Mouse (Mus musculus): Measurements from ENCODE around the gene Cdyl. TPM values are rescaled to one million over a fixed set of nuclear protein-coding genes. Genes with fewer than 3 reads are reported as not detected.
"Not testable (repeated sequence)": the region's sequence is repeated elsewhere in the genome, so short reads cannot be mapped to it uniquely, and the experiment has no call there.

Gene Cdyl
- total RNA-seq, 2 experiments from 2014 or later: 15.0 to 18.4 TPM

DNA sequence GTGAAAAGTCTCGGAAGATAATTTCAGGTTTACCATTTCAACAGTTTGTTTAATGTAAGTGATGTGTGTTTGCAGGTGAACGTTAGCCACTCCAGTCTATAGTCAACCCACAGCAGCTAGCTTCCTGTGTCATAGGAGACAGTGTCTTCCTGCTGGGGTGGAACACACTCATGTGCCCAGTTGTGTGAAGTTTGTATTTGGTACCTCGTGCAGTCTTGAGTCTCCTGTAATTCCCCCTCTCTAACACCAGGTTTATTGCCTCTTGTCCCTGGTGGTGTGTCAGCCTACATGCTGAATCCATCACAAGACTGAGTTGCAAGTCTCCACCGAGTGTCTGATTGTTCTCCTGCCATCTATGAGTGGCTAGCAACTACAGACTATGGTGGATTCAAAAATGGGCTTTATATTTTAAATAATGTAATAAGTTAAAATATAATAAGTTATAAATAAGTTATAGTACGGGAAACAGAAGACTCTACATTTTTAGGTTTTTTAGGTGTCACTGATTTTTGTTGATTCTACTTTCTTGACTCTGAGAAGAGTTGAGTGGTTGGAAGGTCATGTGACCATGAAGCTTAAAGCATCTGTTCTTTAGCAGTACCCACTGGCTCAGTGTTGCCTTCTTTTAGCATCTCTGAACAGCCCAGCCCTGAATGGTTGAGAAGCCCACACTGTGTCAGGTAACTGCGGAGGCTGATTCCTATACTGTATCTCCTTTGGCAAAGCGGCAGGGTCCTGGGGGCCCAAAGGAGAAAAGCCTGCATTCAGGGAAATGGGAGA lies 153.9 kb downstream of the Cdyl start:
- intact Hi-C loops (cut with DNase I): no loop called here
- no peak for DNase-seq (ENCODE audit: low spot score in 2 of 2)

DNA sequence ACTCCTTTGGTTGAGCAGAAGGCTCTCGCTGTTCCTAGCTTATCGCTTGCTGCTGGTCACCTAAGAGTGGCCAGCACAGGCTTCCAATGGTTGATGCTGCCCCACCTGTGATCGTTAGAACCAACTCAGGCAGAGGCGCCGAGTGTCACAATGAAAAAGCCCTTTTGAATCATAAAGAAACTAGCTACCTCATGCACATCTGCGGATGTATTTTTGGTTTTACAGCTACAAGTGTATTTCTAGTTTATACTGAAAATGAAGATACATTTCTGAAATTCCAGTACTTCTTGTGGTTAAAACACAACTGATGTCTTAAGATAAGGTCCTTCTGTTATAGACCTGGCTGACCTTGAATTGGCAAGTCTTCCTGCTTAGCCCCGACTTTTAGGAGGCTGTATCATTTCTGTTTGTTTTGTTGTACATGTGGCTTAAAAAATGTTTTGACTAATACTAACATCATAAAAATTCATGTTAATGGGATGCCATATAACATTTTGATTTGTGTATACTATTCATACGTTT lies 155.6 kb downstream of the Cdyl start:
- no peak for DNase-seq (ENCODE audit: low spot score in 2 of 2)
- intact Hi-C loops (cut with DNase I): no loop called here

DNA sequence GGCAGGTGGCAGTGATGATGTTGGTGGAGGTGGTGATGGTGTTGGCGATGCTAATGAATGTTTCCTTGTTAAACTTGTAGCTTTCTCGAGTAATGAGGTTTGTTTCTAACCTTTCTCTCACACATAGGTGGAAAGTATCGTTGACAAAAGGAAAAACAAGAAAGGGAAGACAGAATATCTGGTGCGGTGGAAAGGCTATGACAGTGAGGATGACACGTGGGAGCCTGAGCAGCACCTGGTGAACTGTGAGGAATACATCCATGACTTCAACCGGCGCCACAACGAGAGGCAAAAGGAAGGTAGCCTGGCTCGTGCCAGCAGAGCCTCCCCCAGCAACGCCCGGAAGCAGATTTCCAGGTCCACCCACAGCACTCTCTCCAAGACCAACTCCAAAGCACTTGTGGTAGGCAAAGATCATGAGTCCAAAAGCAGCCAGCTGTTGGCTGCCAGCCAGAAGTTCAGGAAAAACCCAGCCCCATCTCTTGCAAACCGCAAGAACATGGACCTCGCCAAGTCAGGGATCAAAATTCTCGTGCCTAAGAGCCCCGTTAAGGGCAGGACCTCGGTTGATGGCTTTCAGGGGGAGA lies 156.2 kb downstream of the Cdyl start:
- intact Hi-C loops (cut with DNase I): no loop called here
- DNase-seq (ENCODE audit: low spot score in 2 of 2): no peak

DNA sequence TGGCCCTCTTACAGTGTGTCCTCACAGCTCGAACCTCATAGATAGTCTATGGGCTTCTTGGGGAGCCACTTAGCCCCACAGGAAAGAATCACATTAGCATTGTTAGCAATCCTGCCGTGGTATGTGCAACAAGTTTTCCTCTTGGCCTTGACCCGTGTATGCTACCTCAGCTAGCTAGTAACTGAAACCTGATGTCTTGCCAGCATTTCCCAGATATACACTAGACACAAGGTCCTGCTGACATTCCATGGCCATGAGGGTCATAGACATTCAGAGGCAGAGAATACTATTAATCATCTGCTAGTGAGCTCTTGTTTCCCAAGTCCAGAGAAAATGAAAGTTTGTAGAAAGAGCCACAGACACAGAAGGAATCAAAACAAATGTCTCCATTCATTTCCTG lies 158.0 kb downstream of the Cdyl start:
- intact Hi-C loops (cut with DNase I): no loop called here
- DNase-seq (ENCODE audit: low spot score in 2 of 2): no peak

DNA sequence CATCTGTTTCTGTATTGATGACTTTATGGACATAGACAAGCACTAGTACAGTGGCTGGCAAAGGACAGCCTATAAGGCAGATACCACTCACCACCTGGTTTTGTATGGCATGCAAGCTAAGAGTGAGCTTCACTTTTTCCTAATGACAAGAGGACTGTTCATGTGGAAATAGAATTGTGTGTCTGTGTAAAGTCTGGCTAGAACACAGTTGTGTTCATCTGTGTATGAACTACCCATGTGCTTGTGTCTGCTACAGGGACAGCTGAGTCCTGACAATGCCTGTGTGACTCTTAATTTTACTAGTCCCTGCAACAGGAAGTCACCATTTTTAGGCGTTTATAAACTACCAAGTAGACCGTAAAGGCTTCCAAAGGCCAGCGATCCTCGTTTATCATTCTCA lies 158.4 kb downstream of the Cdyl start:
- intact Hi-C loops (cut with DNase I): no loop called here
- DNase-seq (ENCODE audit: low spot score in 2 of 2): no peak

DNA sequence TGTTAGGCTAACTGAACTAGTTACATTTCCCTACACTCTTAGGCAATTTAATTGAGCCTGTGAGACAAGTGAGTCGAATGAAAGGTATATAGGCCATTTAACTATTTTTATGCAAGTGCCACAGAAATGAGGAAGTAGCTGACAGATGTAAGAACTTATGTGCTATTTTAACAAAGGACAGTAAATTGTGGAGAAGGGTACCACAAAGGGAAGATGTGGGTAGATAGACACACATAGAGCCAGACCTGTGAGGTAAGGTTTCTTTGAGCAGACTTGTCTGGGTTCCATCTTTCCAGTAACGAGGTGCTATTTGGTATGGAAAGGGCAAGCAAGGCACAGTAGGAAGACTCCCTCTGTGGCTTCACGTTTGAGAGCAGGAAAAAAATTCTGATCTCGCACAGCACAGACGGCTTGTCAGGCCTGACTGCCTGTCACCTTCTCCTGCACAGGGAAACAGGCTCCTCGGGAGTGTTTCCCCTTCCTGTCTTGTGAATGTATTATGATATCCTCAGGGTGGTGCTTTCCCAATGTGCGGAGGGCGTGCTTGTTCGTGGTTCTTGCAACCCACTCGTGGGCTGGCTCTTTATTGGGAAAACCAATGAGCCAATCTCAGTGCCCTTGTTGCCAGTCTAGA lies 162.3 kb downstream of the Cdyl start:
- intact Hi-C loops (cut with DNase I): no loop called here
- no peak for DNase-seq (ENCODE audit: low spot score in 2 of 2)

DNA sequence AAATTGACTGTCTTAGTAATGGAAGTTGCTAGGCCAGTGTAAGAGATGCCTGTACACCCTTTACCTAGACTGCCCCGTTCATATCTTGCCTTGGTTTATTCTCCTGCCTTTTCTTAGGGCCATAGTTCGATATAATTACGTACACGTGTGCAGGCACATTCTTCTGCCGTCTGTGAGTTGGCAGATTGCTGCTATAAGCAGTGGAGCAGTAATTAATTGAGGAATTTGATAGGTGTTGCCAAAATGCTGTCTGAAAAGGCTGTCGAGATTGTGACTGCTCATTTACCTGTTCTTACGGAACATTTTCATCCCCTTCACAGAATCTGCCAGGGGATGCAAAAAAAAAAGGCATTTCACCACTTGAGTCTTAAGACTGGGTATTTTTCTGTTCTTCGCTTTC lies 163.2 kb downstream of the Cdyl start:
- no peak for DNase-seq (ENCODE audit: low spot score in 2 of 2)
- intact Hi-C loops (cut with DNase I): no loop called here

DNA sequence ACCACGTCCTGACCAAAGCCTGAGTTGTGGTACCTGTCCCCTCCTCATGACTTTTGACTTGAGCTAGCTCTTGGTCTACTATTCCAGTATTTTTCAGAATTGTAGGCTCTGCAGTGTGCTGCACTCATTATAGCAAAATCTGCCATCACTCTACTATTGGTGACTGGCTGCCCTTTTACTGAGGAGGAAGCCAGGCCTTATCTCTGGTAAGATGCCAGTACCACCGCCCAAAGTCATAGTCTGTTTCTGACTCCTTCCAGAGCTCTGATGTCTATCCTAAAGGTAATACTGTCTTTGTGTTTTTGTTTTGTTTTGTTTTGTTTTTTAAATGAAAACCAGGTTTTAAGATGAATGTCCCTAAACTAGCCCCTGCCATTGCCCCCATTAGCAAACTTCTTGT lies 166.0 kb downstream of the Cdyl start:
- no peak for DNase-seq (ENCODE audit: low spot score in 2 of 2)
- intact Hi-C loops (cut with DNase I): no loop called here

DNA sequence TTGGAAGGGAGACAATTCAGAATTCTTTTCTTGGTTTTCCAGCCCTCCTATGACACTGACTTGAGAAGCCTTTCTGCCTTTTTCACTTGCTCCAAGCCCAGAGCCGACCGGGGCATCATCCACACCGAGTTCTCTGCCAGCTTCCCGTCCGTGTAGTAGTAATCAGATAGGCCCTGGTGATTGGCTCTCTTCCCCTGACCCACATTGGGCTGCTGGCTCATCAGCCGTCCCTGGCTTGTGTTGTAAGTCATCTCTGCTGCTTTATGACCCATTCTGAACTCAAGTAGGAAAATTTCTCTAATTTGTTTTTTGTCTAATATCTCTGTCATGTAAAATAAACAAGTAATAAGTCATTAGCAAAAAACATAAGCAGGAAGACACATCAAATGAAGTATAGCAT lies 173.0 kb downstream of the Cdyl start:
- no peak for DNase-seq (ENCODE audit: low spot score in 2 of 2)
- intact Hi-C loops (cut with DNase I): no loop called here

DNA sequence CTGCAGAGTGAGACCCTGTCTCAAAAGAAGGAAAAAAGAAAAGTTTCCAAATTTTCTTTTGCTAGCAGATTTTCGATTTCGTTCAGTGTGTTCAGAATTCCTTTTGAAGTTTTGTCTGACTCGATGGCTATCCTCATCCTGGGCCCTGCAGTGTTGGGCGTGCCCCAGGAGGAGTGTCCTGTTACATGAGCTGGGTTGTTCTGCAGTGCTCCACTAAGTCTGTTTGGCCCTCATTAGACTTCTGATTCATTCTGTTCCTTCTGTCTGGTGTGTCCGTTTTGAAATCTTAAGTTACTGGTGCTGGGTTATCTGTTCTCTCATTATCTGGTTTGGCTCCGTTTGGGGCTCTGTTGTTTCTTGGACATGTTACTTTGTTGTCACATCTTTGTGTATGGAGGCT lies 174.3 kb downstream of the Cdyl start:
- no peak for DNase-seq (ENCODE audit: low spot score in 2 of 2)
- intact Hi-C loops (cut with DNase I): no loop called here

DNA sequence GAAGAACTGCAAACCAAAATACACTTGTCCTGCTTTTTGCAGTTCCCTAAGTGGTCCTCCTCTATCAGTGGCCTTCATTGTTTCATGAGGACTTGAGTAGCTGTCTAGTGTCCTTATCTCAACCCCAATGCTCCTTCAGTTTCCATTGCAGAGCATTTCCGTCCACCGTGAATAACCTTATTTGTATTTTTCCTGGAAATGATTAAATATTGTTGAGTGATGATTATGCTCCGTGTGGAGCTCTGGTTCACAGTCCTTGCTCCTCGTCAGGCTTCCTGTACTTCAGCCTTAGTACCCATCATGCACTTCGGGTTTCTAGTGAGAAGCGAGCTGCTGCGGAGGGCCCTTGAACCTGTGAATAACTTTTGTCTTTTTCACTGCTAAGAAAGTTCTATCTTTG lies 176.0 kb downstream of the Cdyl start:
- intact Hi-C loops (cut with DNase I): no loop called here
- DNase-seq (ENCODE audit: low spot score in 2 of 2): no peak

DNA sequence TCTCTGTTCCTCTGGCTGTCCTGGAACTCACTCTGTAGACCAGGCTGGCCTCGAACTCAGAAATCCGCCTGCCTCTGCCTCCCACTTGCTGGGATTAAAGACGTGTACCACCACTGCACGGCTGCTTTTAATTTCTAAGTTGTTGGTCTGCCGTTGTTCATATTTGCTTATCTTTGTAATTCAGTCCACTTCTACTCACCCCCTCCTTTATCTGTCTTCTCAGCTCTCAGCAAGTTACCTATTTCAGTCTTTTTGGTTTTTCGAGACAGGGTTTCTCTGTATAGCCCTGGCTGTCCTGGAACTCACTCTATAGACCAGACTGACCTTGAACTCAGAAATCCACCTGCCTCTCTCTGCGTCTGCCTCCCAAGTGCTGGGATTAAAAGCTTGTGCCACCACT lies 176.9 kb downstream of the Cdyl start:
- intact Hi-C loops (cut with DNase I); DNase-seq (ENCODE audit: low spot score in 2 of 2): not testable (repeated sequence)

DNA sequence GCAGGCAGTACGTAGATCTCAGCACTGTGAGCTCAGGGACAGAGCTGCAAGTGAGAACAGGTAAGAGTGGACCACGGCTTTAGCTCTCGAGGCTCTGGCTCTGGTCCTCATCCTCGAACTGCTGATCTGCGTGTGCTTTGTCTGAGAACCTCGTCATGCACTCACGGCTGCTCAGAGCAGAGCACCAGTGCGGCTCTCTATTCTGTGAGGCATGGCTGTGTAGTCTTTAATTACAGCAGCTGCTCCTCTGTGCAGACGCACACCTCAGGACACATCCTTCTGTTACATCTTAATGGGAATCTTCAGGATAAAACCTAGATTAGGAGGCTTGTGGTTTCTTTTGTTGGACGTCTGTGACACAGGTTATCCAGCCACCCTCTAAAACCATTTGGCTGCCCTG lies 180.5 kb downstream of the Cdyl start:
- DNase-seq (ENCODE audit: low spot score in 2 of 2): no peak
- intact Hi-C loops (cut with DNase I): no loop called here

DNA sequence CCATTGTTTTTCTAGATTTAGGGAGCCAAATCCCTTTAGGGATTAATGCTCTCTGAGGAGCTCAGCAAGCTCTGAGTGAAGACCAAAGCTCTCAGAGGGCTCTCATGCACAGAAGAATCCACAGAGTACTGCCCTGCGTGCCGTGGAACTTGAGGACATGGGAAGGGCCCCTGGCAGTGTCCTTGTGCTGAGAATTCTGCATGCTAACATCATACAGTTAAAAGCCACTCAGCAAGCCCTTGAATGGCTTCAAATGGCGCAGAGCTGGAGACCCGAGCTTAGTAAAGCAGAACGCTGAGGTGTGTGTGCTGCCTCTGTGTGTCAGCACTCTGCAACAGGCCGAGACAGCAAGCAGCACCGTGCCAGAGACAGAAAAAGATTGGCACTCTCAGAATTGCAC lies 183.8 kb downstream of the Cdyl start:
- intact Hi-C loops (cut with DNase I): no loop called here

DNA sequence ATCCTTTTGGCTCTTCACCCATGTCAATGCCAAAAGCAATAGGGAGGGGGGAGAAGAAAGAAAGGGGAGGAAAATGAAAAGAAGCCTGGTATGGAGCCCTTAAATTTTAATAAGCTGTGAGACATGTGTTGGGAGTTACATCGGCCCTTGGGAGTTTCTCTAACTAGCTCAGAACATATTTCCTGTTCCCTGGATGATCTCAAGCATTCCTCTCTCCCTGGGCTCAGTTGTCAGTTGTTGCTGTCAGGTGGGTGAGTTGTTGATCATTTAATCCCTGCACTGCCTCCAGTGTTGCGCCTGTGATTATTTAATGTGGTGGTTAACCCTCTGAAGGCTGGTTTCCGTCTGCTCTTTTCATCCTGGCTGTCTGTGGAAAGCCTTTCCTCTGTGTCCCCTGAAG lies 185.7 kb downstream of the Cdyl start:
- intact Hi-C loops (cut with DNase I): no loop called here
- no peak for DNase-seq (ENCODE audit: low spot score in 2 of 2)

More for the DNA sequence above, 183.8 kb downstream of the Cdyl start:
- no peak for DNase-seq (ENCODE audit: low spot score in 2 of 2)

DNA sequence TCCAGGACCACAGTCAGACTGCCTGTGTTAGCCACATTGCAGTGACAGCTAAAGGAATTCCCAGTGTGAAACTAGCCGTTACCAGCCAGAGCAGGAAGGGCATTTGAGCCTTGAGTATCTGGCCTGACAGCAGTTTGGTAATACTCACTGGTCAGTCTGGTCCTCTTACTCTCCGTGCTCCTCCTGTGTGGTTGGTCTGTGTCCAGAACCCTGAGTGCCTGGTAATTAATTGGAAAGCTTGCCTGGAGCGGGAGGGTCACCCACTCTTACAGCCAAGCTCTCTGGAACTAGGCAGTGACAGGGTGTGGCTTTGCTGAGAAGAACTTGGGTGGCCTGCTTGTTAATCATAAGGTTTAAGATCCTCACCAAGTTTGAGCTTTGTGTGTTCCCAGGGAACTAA lies 189.1 kb downstream of the Cdyl start:
- no peak for DNase-seq (ENCODE audit: low spot score in 2 of 2)
- intact Hi-C loops (cut with DNase I): no loop called here

DNA sequence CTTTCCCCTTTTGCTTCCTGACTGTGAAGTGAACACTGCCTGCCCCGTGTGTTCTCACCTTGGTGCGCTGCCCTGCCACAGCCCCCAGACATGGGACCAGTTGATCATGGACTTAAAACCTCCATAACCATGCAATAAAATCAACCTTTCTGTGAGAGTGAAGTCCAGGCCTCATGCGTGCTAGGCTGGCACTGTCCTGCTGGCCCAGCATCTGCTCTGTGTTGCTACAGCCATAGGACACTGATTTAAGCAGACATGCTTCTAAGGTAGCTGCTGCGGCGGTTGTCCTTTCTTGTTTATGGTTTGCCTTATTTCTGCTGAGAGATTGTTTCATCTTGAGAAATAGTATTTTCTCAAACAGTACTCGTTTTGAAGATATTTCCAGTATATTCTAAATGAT lies 191.9 kb downstream of the Cdyl start:
- DNase-seq (ENCODE audit: low spot score in 2 of 2): no peak
- intact Hi-C loops (cut with DNase I): no loop called here

DNA sequence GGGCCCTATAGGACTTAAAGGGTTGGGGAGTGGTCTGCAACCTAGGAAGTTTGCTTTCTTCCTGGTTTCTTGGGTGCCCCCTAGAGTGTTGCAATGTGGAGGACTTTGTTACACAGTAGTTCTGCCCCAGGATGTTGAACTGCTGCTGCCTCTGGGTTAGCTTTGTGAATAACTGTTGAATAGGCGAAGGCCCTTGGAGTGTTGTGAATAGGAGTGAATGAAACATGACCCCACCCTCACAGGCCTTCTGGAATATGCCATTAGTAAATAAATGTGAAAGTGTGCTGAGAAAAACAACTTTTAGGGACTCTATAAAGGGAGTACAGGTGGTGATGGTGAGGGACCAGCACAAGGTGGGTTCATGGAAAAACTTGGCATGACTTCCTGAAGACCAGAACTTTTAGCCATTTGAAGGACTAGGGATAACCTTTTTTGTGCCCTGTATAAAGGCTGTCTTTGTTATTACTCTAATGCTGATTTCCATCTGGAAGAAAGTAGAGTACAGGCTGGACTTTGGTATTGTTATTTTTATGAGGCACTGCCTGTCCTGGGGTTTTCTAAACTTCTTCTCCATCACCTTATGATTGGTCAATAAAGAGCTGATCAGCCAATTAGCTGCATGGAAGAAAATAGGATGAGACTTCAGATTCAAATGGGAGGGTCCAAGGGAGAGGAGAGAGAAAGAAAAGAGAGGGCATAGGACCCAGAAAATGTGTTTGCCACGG lies 193.4 kb downstream of the Cdyl start:
- no peak for DNase-seq (ENCODE audit: low spot score in 2 of 2)
- intact Hi-C loops (cut with DNase I): no loop called here

DNA sequence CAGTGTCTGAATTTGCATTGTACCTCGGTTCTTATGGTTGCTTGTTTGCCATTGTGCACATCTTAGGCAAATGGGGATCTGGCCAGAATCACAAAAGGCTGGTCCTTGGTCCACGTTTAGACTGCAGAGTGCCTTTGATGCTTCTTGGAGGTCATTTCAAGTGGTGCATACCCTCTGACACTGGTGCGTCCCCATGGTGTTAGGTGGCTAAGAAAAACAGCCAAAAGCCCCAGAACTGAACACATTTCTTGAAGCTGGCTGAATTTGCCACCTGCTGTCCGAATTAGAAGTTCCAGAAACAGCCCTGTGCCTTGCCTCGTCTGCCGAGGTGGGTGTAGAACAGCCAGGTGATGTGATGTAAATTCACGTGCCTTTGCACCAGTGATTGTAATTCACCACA lies 197.9 kb downstream of the Cdyl start:
- DNase-seq (ENCODE audit: low spot score in 2 of 2): no peak
- intact Hi-C loops (cut with DNase I): no loop called here

DNA sequence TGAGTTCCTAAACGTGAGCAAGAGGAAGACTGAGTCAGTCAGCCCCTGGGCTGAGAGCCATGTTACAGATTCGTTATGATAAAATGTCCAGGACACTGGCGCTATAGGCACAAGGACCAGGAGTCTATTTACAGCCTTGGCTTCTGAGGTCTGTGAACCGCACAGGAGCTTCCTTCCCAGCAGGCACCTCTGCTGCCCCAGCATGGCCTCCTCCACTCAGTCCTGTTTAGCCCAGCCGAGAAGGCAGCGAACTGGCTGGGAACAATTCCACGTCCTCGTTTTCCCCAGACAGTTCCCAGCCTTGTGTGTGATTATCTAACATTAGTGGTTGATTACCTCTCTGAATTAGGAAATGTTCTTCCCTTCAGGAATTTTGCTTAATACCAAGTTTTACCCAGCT lies 201.3 kb downstream of the Cdyl start:
- DNase-seq (ENCODE audit: low spot score in 2 of 2): no peak
- intact Hi-C loops (cut with DNase I): no loop called here

Data from left cerebral cortex, postnatal 14 days (tissue).